Mouse (Mus musculus): ENCODE results near the gene Zfp442. TPM values are rescaled to one million over a fixed set of nuclear protein-coding genes. Genes with fewer than 3 reads are reported as not detected.
"Not testable (repeated sequence)": the region's sequence is repeated elsewhere in the genome, so short reads cannot be mapped to it uniquely, and the experiment has no call there.

Zfp442 gene
- total and polyA plus RNA-seq, 3 experiments = 1.7 to 2.6 (median 2.0) TPM

DNA sequence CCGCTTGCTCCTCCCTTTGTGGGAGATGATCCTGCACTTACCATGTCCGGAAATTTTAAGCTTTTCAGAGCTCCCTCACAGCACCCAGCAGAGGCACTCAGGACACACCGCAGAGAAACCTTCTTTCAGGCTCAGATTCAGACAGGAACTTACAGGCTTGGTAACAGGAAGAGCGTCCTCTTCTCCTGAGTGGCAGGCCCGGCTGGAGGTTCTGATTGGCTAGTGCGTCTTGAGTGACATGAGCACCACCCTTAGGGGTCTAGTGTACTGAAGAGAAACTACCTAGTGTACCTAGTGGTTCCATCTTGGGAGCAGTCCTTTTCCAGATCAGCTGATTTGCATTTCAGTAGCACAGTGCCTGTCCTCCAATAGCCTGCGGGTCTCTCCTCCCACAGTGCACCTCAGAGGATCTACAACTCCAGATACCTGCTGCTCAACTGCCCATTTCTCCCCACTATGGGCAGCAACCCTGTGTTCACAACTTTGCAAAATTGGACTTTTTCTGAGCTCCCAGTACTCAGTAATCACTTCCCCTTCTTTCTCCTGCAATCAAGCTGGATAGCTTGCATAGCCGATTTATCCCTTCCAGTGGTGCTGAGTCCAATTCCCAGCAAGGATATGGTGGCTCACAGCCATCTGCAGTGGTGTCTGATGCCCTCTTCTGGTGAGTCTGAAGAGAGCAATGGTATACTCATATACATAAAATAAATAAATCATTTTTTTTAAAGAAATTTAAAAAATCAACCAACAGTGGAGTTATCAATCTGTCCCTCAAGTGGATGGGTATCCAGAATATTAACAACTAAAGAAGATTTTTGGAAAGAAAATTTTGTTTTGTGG is 33.9 kb upstream of the Zfp442 start, which contains the start of gene Zfp345:
Gene Zfp345 (minus strand): TSS at position 153 of the 840 bp plus-strand sequence.
- H3K9me3 ChIP-seq (replicated peaks; ENCODE audit: low read length); H3K36me3 ChIP-seq (replicated peaks in 1 of 2; ENCODE audit: control insufficient read depth in 1 of 2, insufficient read depth in 1 of 2, low read length in 1 of 2); H3K79me2 ChIP-seq (replicated peaks; ENCODE audit: control insufficient read depth, extremely low read depth, insufficient read depth, poor library complexity, severe bottlenecking); H3K4me1 ChIP-seq (ENCODE audit: control insufficient read depth in 1 of 2, insufficient read depth in 2 of 2); H3K27me3 ChIP-seq (replicated peaks); dilution Hi-C loops (cut with MboI; ENCODE audit: extremely low pct_ligation_motif_present, extremely low pct_unique_long_range_greater_than_20kb, low sequenced_read_pairs): not testable (repeated sequence)
- Histone ChIP-seq H3K4me3 (replicated peaks in 1 of 3; ENCODE audit: low read depth in 2 of 3, low read length in 2 of 3, poor library complexity in 1 of 3) (peak within 1 kb of the TSS; percentile 40 to 69 (median 54)), H3K27ac (ENCODE audit: insufficient read depth, low read depth) (peak within 1 kb of the TSS; percentile 40; the same call in 1 of the 2 replicates), H3K9ac (ENCODE audit: insufficient read depth, low read depth) (peak within 1 kb of the TSS; percentile 55), H3K4me2 (ENCODE audit: insufficient read depth, low read depth, poor library complexity, severe bottlenecking) (peak within 1 kb of the TSS; percentile 87)
- DNase-seq (ENCODE audit: extremely low read depth) = peak; percentile 63
- peak; percentile 51; the same call in 1 of the 2 replicates for TF ChIP-seq HCFC1 (IDR thresholded peaks at IDR 0.05; ENCODE audit: low read depth, low read length)
- TF ChIP-seq CTCF (conservative IDR thresholded peaks at IDR 0.05 in 1 of 2, IDR thresholded peaks at IDR 0.05 in 1 of 2; ENCODE audit: low read depth in 2 of 2, low read length in 2 of 2) = peak; percentile 32 to 61; a peak in 3 of 4 replicates
- peak; percentile 61 for TF ChIP-seq RAD21 (IDR thresholded peaks at IDR 0.05; ENCODE audit: low read depth, low read length)
- peak; percentile 31; the same call in 1 of the 2 replicates for TF ChIP-seq NELFE (IDR thresholded peaks at IDR 0.05; ENCODE audit: low read depth, low read length)
- TF ChIP-seq POLR2A (IDR thresholded peaks at IDR 0.05; ENCODE audit: low read depth, low read length) = peak; percentile 45; the same call in 1 of the 2 replicates
- peak; percentile 39 for TF ChIP-seq SMC3 (IDR thresholded peaks at IDR 0.05; ENCODE audit: low read depth, low read length)
- TF ChIP-seq ZNF384 (IDR thresholded peaks at IDR 0.05; ENCODE audit: low read depth, low read length) = peak; percentile 71
- 0 out of 2 replicates have a peak, but pooled peaks have one; percentile 52 for TF ChIP-seq TBP (conservative IDR thresholded peaks at IDR 0.05; ENCODE audit: low read depth, low read length)
- TF ChIP-seq ELF1 (IDR thresholded peaks at IDR 0.05; ENCODE audit: low read depth, low read length) = peak; percentile 55
- in situ Hi-C loops (cut with MboI; ENCODE audit: low pct_ligation_motif_present, low pct_unique_long_range_greater_than_20kb, low sequenced_read_pairs) = loop anchor here (25.0 kb wide), 1 partner anchor 348 kb away; the partner anchor contains the start of gene Zfp120

DNA sequence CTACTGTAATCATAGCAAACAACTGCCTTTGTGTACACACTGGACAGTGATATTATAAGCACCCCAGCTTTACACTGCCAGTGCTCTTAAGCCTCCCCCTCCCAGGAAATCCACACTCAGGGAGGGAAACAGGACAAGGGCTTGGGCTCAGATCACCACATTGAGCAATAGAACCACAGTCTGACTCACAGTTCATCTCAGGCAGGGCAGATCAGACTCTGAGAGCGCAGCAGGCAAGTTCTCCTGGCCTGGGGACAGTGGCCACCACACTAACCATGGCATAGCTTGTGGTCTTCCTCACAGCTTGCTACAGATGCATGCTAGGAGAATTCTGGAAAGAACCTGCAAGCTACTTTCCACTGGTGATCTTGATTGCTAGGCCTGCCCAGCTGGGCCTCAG is 12.2 kb downstream of the Zfp442 start:
- H3K27me3 ChIP-seq (replicated peaks); H3K4me2 ChIP-seq (ENCODE audit: insufficient read depth, low read depth, poor library complexity, severe bottlenecking); H3K9me3 ChIP-seq (replicated peaks; ENCODE audit: low read length); H3K4me1 ChIP-seq (ENCODE audit: control insufficient read depth in 1 of 2, insufficient read depth in 2 of 2); H3K79me2 ChIP-seq (replicated peaks; ENCODE audit: control insufficient read depth, extremely low read depth, insufficient read depth, poor library complexity, severe bottlenecking); DNase-seq (ENCODE audit: extremely low read depth); H3K27ac ChIP-seq (ENCODE audit: insufficient read depth, low read depth); H3K4me3 ChIP-seq (replicated peaks in 1 of 3; ENCODE audit: low read depth in 2 of 3, low read length in 2 of 3, poor library complexity in 1 of 3); dilution Hi-C loops (cut with MboI; ENCODE audit: extremely low pct_ligation_motif_present, extremely low pct_unique_long_range_greater_than_20kb, low sequenced_read_pairs); H3K9ac ChIP-seq (ENCODE audit: insufficient read depth, low read depth); H3K36me3 ChIP-seq (replicated peaks in 1 of 2; ENCODE audit: control insufficient read depth in 1 of 2, insufficient read depth in 1 of 2, low read length in 1 of 2); in situ Hi-C loops (cut with MboI; ENCODE audit: low pct_ligation_motif_present, low pct_unique_long_range_greater_than_20kb, low sequenced_read_pairs): not testable (repeated sequence)

DNA sequence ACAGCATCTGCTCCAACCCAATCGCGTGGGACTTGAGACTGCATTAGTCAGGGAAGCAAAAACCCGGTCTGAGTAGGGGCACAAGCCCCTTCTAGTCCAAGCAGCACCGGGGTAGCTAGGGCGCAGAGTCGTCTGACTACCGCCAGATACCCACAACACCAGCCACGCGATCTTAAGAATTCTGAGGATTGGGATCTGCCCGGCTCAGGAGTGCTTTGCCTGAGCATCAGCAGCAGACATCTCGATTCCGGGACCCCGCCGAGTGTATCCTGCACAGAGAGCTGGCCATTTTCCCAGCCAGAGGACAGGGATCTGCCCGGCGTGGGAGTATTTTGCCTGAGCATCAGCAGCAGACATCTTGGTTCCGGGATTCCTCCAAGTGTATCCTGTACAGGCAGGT is 39.1 kb downstream of the Zfp442 start:
- H3K9me3 ChIP-seq (replicated peaks; ENCODE audit: low read length); H3K4me1 ChIP-seq (ENCODE audit: control insufficient read depth in 1 of 2, insufficient read depth in 2 of 2); H3K9ac ChIP-seq (ENCODE audit: insufficient read depth, low read depth); H3K36me3 ChIP-seq (replicated peaks in 1 of 2; ENCODE audit: control insufficient read depth in 1 of 2, insufficient read depth in 1 of 2, low read length in 1 of 2); H3K27ac ChIP-seq (ENCODE audit: insufficient read depth, low read depth); H3K4me2 ChIP-seq (ENCODE audit: insufficient read depth, low read depth, poor library complexity, severe bottlenecking); in situ Hi-C loops (cut with MboI; ENCODE audit: low pct_ligation_motif_present, low pct_unique_long_range_greater_than_20kb, low sequenced_read_pairs); DNase-seq (ENCODE audit: extremely low read depth); H3K79me2 ChIP-seq (replicated peaks; ENCODE audit: control insufficient read depth, extremely low read depth, insufficient read depth, poor library complexity, severe bottlenecking); H3K27me3 ChIP-seq (replicated peaks); dilution Hi-C loops (cut with MboI; ENCODE audit: extremely low pct_ligation_motif_present, extremely low pct_unique_long_range_greater_than_20kb, low sequenced_read_pairs); H3K4me3 ChIP-seq (replicated peaks in 1 of 3; ENCODE audit: low read depth in 2 of 3, low read length in 2 of 3, poor library complexity in 1 of 3): not testable (repeated sequence)
